Mouse (Mus musculus): ENCODE results near the gene Zfp937. TPM values are rescaled to one million over a fixed set of nuclear protein-coding genes. Genes with fewer than 3 reads are reported as not detected.
"Not testable (repeated sequence)": the region's sequence is repeated elsewhere in the genome, so short reads cannot be mapped to it uniquely, and the experiment has no call there.

The Zfp937 gene
- total RNA-seq (2021), result 1 to 10 TPM; 2.7 TPM
- long read RNA-seq, experiment 1, partial matches to known transcripts, result 0 of 1 reads
- long read RNA-seq, experiment 1, other reads (novel, unspliced or antisense), result 1 of 1 reads
- long read RNA-seq, experiment 2, partial matches to known transcripts, result 0 of 1 reads
- long read RNA-seq, experiment 2, other reads (novel, unspliced or antisense), result 1 of 1 reads

GRCm38 (mm10) chr2:150217600-150218362, at the start of gene Zfp937:
Zfp937 (plus strand) TSS chr2:150218073.
- intact Hi-C loops (cut with DNase I), result loop anchor here (5.0 kb wide), 1 partner anchor 235 kb away; the partner anchor contains the start of gene Zfp442

GRCm38 (mm10) chr2:150173833-150174232, 44.0 kb upstream of the Zfp937 start:
- no peak for DNase-seq
- intact Hi-C loops (cut with DNase I), result no loop called here

More at GRCm38 (mm10) chr2:150217600-150218362, at the start of gene Zfp937:
- peak; percentile 69 to 72 for DNase-seq

GRCm38 (mm10) chr2:150179579-150179978, 38.3 kb upstream of the Zfp937 start, which contains the start of gene Gm10770:
Gm10770 (minus strand) TSS chr2:150179679.
- DNase-seq; intact Hi-C loops (cut with DNase I): not testable (repeated sequence)

GRCm38 (mm10) chr2:150181046-150181445, 36.8 kb upstream of the Zfp937 start:
- intact Hi-C loops (cut with DNase I); DNase-seq: not testable (repeated sequence)

- intact Hi-C loops (cut with DNase I), result not testable (repeated sequence)
These were observed 36.3 kb upstream of the Zfp937 start, which contains the start of gene Gm14139 for GRCm38 (mm10) chr2:150181570-150181999. Gm14139 (plus strand) TSS chr2:150181755.

GRCm38 (mm10) chr2:150218363-150218725, 471 bp downstream of the Zfp937 start:
- intact Hi-C loops (cut with DNase I), result loop anchor here (5.0 kb wide), 1 partner anchor 234 kb away; the partner anchor contains the start of gene Zfp442
- not testable (repeated sequence) for DNase-seq

More at GRCm38 (mm10) chr2:150181570-150181999, 36.3 kb upstream of the Zfp937 start, which contains the start of gene Gm14139:
- not testable (repeated sequence) for DNase-seq

- intact Hi-C loops (cut with DNase I); DNase-seq: not testable (repeated sequence)
These were observed 5.4 kb downstream of the Zfp937 start for GRCm38 (mm10) chr2:150223263-150223662.

GRCm38 (mm10) chr2:150243211-150243610, 25.3 kb downstream of the Zfp937 start:
- no peak for DNase-seq
- intact Hi-C loops (cut with DNase I), result loop anchor here (10.0 kb wide), 1 partner anchor 92 kb away; no protein-coding TSS in a partner anchor

GRCm38 (mm10) chr2:150255491-150255890, 37.6 kb downstream of the Zfp937 start, which contains the start of gene Gm21994:
Gm21994 (minus strand) TSS chr2:150255591.
- DNase-seq; intact Hi-C loops (cut with DNase I): not testable (repeated sequence)

GRCm38 (mm10) chr2:150256861-150257260, 39.0 kb downstream of the Zfp937 start:
- intact Hi-C loops (cut with DNase I), result not testable (repeated sequence)

GRCm38 (mm10) chr2:150257291-150257690, 39.4 kb downstream of the Zfp937 start, which contains the start of gene Gm14124:
Gm14124 (plus strand) TSS chr2:150257517.
- DNase-seq; intact Hi-C loops (cut with DNase I): not testable (repeated sequence)

More at GRCm38 (mm10) chr2:150256861-150257260, 39.0 kb downstream of the Zfp937 start:
- not testable (repeated sequence) for DNase-seq

Other genes starting within 250 kb of the Zfp937 start
- gene Zfp120, start 81.4 kb upstream of the Zfp937 start, total RNA-seq (2021), result 1 to 10 TPM; 5.5 to 6.2 TPM
- gene Gm10770, start 38.4 kb upstream of the Zfp937 start, total RNA-seq (2021), result not detected
- not detected for gene Gm14139, start 36.3 kb upstream of the Zfp937 start, total RNA-seq (2021)
- gene Gm21994, start 37.5 kb downstream of the Zfp937 start, total RNA-seq (2021), result 1 to 10 TPM; 2.8 to 3.1 TPM
- gene Gm14124, start 39.4 kb downstream of the Zfp937 start, total RNA-seq (2021), result not detected
- not detected for gene Gm10130, start 105.6 kb downstream of the Zfp937 start, total RNA-seq (2021)
- 1 to 10 TPM; 2.4 to 2.5 TPM for gene 3300002I08Rik, start 144.7 kb downstream of the Zfp937 start, total RNA-seq (2021)
- 1 to 10 TPM; 5.2 to 6.0 TPM for gene Zfp442, start 233.4 kb downstream of the Zfp937 start, total RNA-seq (2021)